Mouse (Mus musculus): ENCODE data around the gene Btc. TPM values are rescaled to one million over a fixed set of nuclear protein-coding genes. Genes with fewer than 3 reads are reported as not detected.

The Btc gene
- total RNA-seq, 2 experiments from 2014 or later, result 2.2 to 6.4 TPM

DNA sequence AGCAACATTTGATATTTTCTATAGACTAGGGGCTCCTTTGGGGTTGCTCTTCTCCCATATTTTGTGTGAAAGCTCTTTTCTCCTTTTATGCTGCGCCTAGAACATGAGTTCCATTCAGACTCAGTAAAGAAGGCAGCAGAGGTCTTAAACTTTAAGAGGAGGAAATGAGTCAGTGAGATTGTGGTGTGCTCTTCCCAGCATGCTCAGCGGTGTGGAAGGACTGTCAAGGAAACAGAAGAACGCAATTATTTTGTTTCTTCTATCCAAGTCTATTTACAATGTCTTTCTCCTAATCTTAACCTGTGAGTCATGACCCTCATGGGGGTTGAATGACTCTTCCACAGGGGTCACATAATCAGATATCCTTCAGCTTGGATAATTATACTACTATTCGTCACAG lies 82.4 kb downstream of the Btc start:
- no peak for DNase-seq

DNA sequence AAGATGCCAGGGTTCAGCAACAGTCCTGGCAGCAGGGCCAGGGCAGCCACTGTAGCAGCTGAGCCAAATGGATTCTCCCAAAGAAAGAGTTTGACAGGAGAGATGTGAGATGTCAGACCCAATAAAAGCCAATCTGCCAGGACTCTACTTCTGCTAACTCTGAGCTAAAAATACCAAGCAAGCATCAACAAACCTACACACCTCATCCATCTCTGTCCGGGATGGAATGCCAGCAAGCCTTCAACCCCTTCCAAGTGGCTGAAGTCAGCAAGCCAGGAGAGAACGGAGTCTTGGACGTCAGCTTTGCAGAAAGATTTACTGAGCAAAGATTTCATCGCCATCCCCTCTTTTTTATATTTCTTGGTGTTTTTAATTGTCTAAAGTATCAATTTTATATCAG lies 88.8 kb downstream of the Btc start:
- DNase-seq, result no peak

DNA sequence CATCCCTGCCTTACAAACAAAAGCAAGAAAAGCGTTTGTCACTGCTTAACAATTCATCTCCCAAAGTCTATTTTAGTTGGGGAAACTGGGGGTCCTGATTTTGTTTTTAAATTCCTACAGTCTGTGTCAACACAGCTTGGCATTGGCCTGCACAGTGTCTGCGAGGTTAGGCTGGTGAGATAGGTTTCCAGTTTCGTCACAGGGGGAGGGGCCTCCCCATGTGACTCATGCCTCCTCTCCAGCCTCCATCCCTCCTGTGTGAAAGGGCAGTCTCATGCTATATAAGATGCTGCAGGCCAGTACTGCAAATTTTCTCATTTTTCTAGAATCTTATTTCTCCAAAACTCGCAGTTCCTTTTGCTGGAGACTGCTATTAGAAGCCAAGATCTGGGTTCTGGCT lies 91.0 kb downstream of the Btc start:
- peak; percentile 21 for DNase-seq

- no peak for DNase-seq
Observed at GRCm38 (mm10) chr5:91308576-91308975, 94.2 kb downstream of the Btc start.

DNA sequence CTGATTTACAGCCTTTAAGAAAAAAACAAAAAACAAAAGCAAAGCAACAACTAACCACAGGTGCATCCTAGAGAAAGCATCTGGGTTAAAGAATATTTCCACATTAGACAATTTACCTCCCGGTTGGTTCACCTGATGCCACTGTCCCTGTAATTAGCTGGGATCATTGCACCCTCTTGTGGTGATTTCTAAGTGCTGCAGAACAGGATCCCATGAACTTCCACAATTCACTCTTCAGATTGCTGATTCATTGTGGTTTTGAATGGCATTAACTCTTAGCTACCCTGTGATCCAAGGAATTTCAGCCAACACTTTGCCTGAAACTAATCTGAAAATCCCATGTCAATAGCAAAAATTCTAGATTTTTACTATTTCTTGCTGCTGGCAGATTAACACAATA lies 94.9 kb downstream of the Btc start:
- DNase-seq, result peak; percentile 51

Other genes with a start within 250 kb of the Btc start
- 10 to 100 TPM; 31.8 to 35.7 TPM for gene Parm1, start 114.6 kb upstream of the Btc start, total RNA-seq (2021)

Measured in adrenal gland, postnatal 10 days (tissue).